Mouse (Mus musculus): ENCODE results near the gene Gtpbp2. TPM values are rescaled to one million over a fixed set of nuclear protein-coding genes. Genes with fewer than 3 reads are reported as not detected.

The Gtpbp2 gene
- 86.9 TPM for polyA plus RNA-seq (2015; fragmentation: Illumina TruSeq; extraction: RNeasy Lipid Tissue Mini Kit (QIAGEN cat#74804); ENCODE audit: low read depth, low replicate concordance)

DNA sequence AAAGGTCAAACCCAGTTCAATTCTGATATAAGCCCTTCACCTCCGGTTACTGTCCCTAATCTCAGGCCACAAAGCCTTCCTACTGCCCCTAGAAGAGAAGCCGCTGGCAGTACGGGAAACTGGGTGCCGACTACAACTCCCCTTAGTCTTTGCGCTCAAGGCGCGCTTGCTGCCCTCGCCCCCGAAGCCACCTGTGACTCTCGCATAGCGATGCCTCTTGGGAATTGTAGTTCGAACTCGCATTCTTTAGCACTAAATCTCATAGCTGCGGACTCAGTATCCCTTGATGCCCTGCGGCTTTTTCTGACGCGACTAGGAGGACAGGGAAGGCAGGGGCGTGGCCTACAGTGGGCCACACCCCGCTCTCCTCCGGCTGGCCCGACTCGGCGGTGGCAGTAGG is at the start of gene Gtpbp2:
TSS of gene Gtpbp2 (plus strand) at position 347 of the 400 bp plus-strand sequence.

GRCm38 (mm10) chr17:46143578-46144423 is 17.0 kb upstream of the Gtpbp2 start, which contains the start of gene Rsph9:
Gene Rsph9 (minus strand): TSS chr17:46144216.

GRCm38 (mm10) chr17:46152847-46153782 is 7.7 kb upstream of the Gtpbp2 start, which contains the start of gene Mad2l1bp:
Gene Mad2l1bp (minus strand): TSS chr17:46153553.

DNA sequence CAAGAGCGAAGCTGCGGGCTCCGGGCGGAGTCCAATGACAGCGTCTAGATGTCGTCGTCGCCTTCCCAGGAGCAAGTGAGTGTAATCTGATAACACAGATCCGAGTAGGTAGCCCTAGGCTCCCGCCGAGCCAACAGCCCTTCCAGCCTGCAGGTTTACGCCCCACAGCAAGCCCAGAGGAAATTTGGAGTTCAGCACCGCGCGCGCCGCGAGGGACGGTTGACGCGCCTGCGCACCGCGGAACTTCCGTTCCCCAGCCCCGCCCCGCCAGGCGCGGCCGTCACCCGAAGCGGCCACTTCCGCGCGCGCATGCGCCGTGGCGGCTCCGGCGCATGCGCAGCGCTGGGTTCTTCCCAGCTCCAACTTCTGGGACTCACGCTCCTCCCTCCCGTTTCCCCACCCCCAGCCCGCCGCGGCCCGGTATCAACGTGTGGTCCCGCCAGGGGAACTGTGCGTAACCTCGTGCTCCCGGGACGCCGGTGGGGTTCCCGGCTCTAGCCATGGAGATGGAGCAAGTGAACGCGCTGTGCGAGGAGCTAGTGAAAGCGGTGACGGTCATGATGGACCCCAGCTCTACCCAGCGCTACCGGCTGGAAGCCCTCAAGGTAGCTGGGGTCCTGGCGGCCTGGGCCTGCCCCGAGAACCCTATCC is 41.7 kb downstream of the Gtpbp2 start, which contains the start of the genes Polh and Xpo5:
TSS of gene Polh (minus strand) at position 225 of the 651 bp plus-strand sequence.
TSS of gene Xpo5 (plus strand) at position 362 of the 651 bp plus-strand sequence.

Other genes starting within 250 kb of the Gtpbp2 start
- 101 TPM for gene Vegfa, start 128.7 kb upstream of the Gtpbp2 start, polyA plus RNA-seq (2015; fragmentation: Illumina TruSeq; extraction: RNeasy Lipid Tissue Mini Kit (QIAGEN cat#74804); ENCODE audit: low read depth, low replicate concordance)
- 130 TPM for gene Mrps18a, start 50.0 kb upstream of the Gtpbp2 start, polyA plus RNA-seq (2015; fragmentation: Illumina TruSeq; extraction: RNeasy Lipid Tissue Mini Kit (QIAGEN cat#74804); ENCODE audit: low read depth, low replicate concordance)
- 23.4 TPM for gene Rsph9, start 16.8 kb upstream of the Gtpbp2 start, polyA plus RNA-seq (2015; fragmentation: Illumina TruSeq; extraction: RNeasy Lipid Tissue Mini Kit (QIAGEN cat#74804); ENCODE audit: low read depth, low replicate concordance)
- 16.5 TPM for gene Mad2l1bp, start 7.5 kb upstream of the Gtpbp2 start, polyA plus RNA-seq (2015; fragmentation: Illumina TruSeq; extraction: RNeasy Lipid Tissue Mini Kit (QIAGEN cat#74804); ENCODE audit: low read depth, low replicate concordance)
- gene Polh, start 41.6 kb downstream of the Gtpbp2 start, polyA plus RNA-seq (2015; fragmentation: Illumina TruSeq; extraction: RNeasy Lipid Tissue Mini Kit (QIAGEN cat#74804); ENCODE audit: low read depth, low replicate concordance) = 3.9 TPM
- gene Xpo5, start 41.8 kb downstream of the Gtpbp2 start, polyA plus RNA-seq (2015; fragmentation: Illumina TruSeq; extraction: RNeasy Lipid Tissue Mini Kit (QIAGEN cat#74804); ENCODE audit: low read depth, low replicate concordance) = 28.6 TPM
- gene Polr1c, start 87.0 kb downstream of the Gtpbp2 start, polyA plus RNA-seq (2015; fragmentation: Illumina TruSeq; extraction: RNeasy Lipid Tissue Mini Kit (QIAGEN cat#74804); ENCODE audit: low read depth, low replicate concordance) = 41.5 TPM
- gene Yipf3, start 87.0 kb downstream of the Gtpbp2 start, polyA plus RNA-seq (2015; fragmentation: Illumina TruSeq; extraction: RNeasy Lipid Tissue Mini Kit (QIAGEN cat#74804); ENCODE audit: low read depth, low replicate concordance) = 66.5 TPM
- 44.4 TPM for gene Lrrc73, start 92.5 kb downstream of the Gtpbp2 start, polyA plus RNA-seq (2015; fragmentation: Illumina TruSeq; extraction: RNeasy Lipid Tissue Mini Kit (QIAGEN cat#74804); ENCODE audit: low read depth, low replicate concordance)
- 31.4 TPM for gene Tjap1, start 122.0 kb downstream of the Gtpbp2 start, polyA plus RNA-seq (2015; fragmentation: Illumina TruSeq; extraction: RNeasy Lipid Tissue Mini Kit (QIAGEN cat#74804); ENCODE audit: low read depth, low replicate concordance)
- 36.9 TPM for gene Dlk2, start 136.4 kb downstream of the Gtpbp2 start, polyA plus RNA-seq (2015; fragmentation: Illumina TruSeq; extraction: RNeasy Lipid Tissue Mini Kit (QIAGEN cat#74804); ENCODE audit: low read depth, low replicate concordance)
- gene Abcc10, start 167.3 kb downstream of the Gtpbp2 start, polyA plus RNA-seq (2015; fragmentation: Illumina TruSeq; extraction: RNeasy Lipid Tissue Mini Kit (QIAGEN cat#74804); ENCODE audit: low read depth, low replicate concordance) = 5.0 TPM
- 30.7 TPM for gene Zfp318, start 222.7 kb downstream of the Gtpbp2 start, polyA plus RNA-seq (2015; fragmentation: Illumina TruSeq; extraction: RNeasy Lipid Tissue Mini Kit (QIAGEN cat#74804); ENCODE audit: low read depth, low replicate concordance)